Mouse (Mus musculus): ENCODE results near the gene Olfr243.
"Not testable (repeated sequence)": the region's sequence is repeated elsewhere in the genome, so short reads cannot be mapped to it uniquely, and the experiment has no call there.

Olfr243 gene

GRCm38 (mm10) chr7:103714371-103714770, at the start of gene Olfr243:
Gene Olfr243 (plus strand): TSS chr7:103714671.
- DNase-seq (ENCODE audit: low spot score in 2 of 2): no peak

DNA sequence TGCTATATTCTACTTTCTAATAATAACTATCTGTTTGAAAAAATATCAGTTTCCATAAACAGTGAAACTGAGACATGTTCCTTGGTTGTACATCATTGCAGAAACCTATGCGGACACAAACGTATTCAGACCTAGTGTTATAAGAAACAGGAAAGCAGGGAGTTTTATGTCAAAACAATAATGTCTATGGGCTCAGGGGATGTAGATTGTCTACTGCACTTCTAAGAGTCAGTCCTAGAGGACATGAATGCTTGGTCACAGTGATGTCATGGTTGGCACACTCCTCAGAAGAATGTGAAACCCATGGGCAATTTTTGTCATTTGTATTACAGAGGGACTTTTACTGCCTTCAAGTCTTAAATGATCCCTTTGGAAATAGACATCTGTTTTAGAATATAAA, 43.4 kb upstream of the Olfr243 start, which contains the start of gene Olfr624:
Olfr624 (minus strand) TSS at position 101 of the 400 bp plus-strand sequence.
- DNase-seq (ENCODE audit: low spot score in 2 of 2): no peak

DNA sequence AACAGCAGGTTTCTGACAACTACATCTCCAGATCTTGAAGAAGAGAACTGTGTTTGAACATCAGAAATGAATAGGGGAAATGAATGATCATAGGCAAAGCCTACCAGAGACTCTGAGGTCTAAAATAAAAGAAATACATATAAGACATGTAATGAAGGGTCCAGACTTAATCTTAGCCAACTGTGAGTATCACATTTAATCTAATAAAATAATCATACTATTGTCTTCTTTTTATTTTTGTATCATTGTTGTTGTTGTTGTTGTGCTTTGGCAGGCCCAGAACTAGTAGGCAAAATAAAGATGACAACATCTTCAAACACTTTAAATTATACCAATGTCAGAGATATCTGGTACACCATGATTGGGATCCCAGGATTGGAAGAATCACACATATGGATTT, 32.1 kb upstream of the Olfr243 start, which contains the start of gene Olfr625-ps1:
Olfr625-ps1 (plus strand) TSS at position 301 of the 400 bp plus-strand sequence.
- DNase-seq (ENCODE audit: low spot score in 2 of 2): no peak

GRCm38 (mm10) chr7:103699469-103699868, 15.0 kb upstream of the Olfr243 start:
- DNase-seq (ENCODE audit: low spot score in 2 of 2): no peak

GRCm38 (mm10) chr7:103712024-103712423, 2.4 kb upstream of the Olfr243 start:
- no peak for DNase-seq (ENCODE audit: low spot score in 2 of 2)

DNA sequence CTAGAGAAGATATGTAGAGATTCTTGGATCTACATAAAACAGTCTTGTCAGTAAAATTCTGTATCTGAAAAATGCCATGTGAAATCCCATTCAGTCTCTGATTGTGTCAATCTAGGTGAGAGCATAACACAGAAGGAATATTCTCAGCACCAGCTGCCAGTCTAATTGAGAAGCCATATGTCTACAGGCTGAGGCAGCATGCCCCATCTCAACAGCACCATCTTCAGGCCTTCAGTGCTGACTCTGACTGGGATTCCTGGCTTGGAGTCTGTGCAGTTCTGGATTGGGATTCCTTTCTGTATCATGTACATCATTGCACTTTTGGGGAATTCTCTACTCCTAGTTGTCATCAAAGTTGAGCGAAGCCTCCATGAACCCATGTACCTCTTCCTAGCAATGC, 1.9 kb downstream of the Olfr243 start:
- DNase-seq (ENCODE audit: low spot score in 2 of 2): not testable (repeated sequence)

DNA sequence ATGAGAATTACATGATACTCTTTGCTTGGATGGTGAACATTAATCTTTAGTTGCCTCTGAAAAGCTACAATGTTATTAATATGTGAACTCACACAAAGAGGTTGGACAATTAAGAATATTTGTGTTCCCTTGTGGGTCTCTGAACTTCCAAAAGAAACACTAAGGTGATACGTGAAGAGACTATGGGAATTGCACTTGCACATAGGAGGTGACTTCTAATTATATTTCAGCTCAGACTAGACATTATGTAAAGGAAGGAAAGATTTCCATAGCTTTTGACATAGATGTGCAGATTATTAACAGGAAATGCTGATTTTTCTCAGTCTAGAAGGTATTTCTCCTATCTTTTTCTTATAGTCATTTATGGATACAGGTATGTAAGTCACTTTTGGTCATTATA, 15.6 kb downstream of the Olfr243 start, which contains the start of gene Olfr628:
Olfr628 (plus strand) TSS at position 301 of the 400 bp plus-strand sequence.
- DNase-seq (ENCODE audit: low spot score in 2 of 2): no peak

GRCm38 (mm10) chr7:103744843-103745242, 30.4 kb downstream of the Olfr243 start, which contains the start of gene Olfr629:
Gene Olfr629 (minus strand): TSS chr7:103744943.
- DNase-seq (ENCODE audit: low spot score in 2 of 2): no peak

GRCm38 (mm10) chr7:103757233-103757632, 42.8 kb downstream of the Olfr243 start, which contains the start of gene Olfr630:
Gene Olfr630 (minus strand): TSS chr7:103757333.
- DNase-seq (ENCODE audit: low spot score in 2 of 2): no peak

- DNase-seq (ENCODE audit: low spot score in 2 of 2): not testable (repeated sequence)
Observed at GRCm38 (mm10) chr7:103762212-103762611, 47.7 kb downstream of the Olfr243 start.

- not testable (repeated sequence) for DNase-seq (ENCODE audit: low spot score in 2 of 2)
Observed at GRCm38 (mm10) chr7:103767687-103768086, 53.2 kb downstream of the Olfr243 start.

Data from right cerebral cortex, adult 2 months (tissue).